Mouse (Mus musculus) frontal cortex, postnatal 10 days (tissue): Measurements from ENCODE around the gene Kit.

Source experiments
- DNase-seq, 2 experiments: peaks; one replicate each; pipeline ENCODE4 v3.0.0; 2022; ENCODE audit warnings: low spot score in 2 of 2, mixed read lengths in 1 of 2

The Kit gene

DNA sequence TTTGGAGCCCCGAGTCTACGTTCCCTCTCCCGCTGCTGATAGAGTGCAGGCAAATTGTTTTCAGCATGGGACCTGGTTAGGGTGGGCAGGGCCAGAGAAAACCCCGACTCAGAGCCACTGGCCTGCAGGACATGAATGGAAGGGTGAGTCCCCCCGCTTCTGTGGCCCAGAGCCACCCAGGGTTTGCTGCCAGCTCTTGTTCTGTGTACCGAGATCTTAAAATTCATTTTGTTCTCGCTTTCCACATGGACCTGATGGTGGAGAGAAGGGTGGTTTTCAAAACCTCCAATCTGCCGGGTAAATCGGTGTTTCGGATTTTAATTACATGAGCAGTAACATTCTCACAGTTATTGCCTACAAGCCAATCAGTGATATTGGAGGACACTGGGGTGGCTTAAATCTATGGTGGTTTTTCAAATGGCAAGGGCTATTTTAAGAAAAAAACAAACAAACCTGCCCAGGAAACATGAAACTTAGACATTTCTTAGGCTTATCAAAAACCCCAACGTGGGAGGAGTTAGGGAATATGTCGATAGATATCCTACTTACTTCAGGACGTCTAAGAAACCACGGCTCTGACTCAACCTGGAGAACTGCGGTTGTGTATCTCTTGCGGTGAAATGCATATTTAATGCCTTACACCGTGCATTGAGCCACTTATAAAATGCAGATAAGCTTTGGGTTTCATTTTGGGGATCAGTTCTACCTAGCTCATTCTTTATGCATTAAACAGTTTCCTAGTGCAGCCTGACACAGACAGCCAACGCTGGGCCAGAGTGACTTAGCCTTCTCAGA is 58.3 kb downstream of the Kit start:
- no peak for DNase-seq

DNA sequence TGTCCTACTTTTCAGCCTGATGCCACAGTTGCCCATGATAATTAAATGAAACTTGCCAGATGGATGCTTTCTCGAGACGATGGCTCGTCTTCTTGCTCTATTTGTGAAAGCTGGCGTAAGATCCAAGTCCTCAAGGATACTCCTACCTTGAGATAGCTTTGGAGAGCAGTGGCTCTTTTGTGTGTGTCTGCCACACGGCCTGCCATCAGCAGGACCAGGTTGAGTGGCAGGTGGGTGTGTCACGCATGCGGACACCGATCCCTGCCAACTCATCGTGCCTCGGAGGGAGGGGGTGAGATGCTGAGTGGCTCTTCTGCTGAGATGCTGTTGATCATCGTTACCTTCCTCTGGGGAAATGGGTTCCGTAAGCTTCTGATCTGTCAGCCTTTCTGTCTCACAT is 60.7 kb downstream of the Kit start:
- no peak for DNase-seq

DNA sequence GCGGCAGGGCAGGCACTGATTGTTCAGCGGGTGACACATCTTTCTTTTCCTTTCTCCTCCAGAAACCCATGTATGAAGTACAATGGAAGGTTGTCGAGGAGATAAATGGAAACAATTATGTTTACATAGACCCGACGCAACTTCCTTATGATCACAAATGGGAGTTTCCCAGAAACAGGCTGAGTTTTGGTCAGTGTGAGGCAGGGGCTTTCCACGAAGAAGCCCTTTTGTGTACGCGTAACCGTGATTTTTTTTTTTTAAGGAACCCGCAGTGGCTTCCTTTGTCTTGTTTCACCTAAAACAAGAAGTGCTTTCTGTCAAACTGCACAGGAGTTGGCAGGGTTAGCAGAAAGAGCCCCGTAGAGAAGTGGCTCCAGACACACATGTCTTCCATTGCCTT is 65.9 kb downstream of the Kit start:
- DNase-seq = no peak

GRCm38 (mm10) chr5:75647046-75647445 is 72.3 kb downstream of the Kit start:
- DNase-seq = no peak

- DNase-seq = no peak
Observed at GRCm38 (mm10) chr5:75650566-75650965, 75.8 kb downstream of the Kit start.

DNA sequence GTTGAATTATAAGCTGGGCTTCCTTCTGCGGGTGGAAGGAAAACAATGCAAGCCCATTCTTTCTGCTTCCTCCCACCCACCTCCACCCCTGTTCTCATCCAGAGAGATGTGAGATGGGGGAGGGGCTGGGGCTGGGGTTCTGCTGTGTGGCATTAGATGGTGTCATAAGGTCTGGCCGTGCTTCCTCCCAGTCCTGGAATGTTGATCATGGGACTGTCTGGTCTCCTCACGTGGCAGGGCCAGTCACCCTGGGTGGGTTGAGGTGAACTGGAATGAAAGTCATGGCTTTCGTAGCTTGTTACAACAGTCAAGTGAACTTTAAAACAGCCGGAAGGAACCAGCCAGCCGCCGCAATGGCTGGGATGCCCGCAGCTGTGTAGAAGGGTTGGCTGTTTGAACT is 78.7 kb downstream of the Kit start:
- no peak for DNase-seq

GRCm38 (mm10) chr5:75658575-75658974 is 83.9 kb downstream of the Kit start:
- DNase-seq = no peak

- no peak for DNase-seq
Observed at GRCm38 (mm10) chr5:75660342-75660741, 85.6 kb downstream of the Kit start.

DNA sequence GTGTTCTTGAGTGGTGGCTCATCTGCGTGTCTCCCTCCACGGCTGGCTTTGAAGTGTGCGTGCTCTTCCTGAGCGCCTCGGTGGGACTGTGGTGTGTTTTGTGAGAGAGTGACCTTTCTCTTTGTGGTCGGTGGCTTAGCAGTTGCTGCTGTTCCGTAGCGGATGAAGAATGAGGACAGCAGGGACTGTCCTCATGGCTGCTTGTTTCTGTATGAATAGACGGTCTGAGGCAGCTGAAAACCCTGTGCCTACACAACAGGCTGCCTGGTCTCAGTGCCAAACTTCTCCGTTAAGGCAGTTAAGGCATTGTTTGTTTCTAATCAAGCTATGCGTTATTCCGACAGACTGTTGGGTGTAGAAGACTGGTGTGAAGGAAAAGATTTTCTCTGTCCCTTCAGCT is 87.8 kb downstream of the Kit start:
- no peak for DNase-seq

- no peak for DNase-seq
Observed at GRCm38 (mm10) chr5:75663768-75664167, 89.1 kb downstream of the Kit start.

DNA sequence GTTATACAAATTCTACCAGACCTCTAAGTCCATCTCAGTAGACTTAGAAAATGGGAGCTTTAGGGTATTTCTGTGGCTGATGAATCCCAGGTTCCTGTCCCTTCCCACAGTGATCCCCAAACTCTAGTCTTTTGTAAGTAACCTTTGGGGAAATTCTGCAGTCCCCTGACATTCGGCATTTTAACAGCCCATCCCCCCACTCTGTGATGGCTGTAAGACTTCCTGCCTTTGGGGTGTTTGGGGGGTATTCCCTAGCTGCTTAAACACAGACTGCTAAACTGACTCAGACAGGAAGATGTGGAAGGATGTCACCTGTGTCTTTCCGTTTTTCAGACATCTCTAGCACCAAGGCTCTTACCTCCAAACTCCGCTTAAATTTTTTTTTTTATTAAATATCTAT is 92.4 kb downstream of the Kit start:
- no peak for DNase-seq

- DNase-seq = no peak
Observed at GRCm38 (mm10) chr5:75671136-75671788, 96.5 kb downstream of the Kit start.

DNA sequence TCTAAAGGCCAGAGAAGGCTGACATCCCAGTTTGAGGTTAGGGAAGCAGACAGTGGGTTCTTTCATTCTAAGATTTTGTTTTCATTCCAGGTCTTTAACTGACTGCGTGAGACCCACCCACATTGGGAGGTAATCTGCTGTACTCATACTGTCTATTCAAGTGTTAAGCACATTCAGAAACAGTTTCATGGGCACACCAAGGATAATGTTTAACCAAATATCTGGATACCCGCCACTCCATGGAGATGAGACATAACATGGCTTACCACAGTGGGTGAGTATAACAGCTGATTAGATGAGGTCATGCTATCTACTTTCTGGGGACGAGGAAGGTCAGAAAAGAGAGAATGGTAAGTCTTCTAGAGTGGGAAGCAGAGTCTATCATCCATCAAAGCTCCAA is 101.3 kb downstream of the Kit start:
- DNase-seq = no peak

DNA sequence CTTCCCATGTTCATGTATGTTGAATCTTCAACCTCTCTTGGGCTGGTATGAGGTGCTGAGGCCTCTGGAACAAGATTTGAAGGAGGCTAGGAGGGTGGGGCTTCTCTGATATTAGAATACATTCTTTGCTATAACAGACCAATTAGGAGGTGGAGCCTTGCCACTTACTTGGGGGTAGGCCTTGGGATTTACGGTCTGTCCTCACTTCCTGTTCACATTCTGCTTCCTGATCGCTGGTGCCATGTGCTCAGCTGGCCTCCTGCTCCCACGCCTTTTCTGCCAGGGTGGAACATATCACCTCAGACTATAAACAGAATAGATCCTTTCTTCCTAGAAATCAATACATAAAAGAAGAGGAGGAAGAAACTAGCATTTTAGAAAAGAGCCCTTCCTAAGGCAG is 105.2 kb downstream of the Kit start:
- DNase-seq = no peak

DNA sequence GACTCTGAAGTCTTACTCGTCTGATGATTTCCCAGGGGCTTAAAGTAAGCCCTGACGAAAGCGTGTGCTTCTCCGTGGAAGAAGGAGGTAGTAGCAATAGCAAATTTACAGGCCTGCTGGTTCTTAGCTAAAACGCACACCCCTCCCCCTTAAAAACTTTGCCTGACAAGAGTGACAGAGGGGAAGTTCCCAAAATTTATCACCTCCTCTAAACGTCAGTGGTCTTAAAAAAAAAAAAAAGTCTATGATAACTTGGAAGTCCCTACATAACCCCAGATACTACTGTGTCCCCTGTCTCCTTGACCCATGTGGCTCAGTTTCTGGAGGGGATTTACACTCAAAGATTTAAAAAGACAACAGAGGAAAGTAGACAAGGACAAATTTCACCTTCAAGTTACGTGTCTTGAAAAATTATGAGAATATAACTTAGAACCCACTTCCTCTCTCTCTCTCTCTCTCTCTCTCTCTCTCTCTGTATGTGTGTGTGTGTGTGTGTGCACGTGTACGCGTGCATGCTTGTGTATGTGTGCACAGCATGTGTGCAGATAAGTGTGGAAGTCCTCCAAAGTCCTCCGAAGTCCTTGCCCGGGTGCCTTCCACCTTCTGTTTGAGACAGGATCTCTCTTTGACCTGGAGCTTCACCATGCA is 120.6 kb downstream of the Kit start:
- DNase-seq = no peak

GRCm38 (mm10) chr5:75696960-75697359 is 122.2 kb downstream of the Kit start:
- DNase-seq = no peak

DNA sequence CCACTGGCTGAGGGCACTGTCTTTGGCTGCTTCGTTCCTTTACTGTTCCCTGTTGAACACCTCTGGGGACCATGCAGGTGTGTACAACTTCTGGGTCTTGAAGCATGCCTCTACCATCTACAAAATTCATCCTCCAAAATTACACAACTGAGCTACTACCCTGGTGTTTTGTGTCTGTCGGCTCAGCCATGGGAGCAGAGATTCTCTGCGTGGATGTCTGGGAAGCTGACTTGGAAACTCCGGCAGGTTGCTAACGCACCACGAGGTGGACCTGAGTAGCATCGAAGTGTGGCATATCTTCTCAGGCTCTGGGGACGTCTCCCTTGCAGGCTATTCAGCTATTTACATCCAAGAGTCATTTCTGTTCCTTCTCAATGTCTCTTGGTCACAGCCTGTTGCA is 123.8 kb downstream of the Kit start:
- DNase-seq = no peak

GRCm38 (mm10) chr5:75699081-75699480 is 124.4 kb downstream of the Kit start:
- no peak for DNase-seq

DNA sequence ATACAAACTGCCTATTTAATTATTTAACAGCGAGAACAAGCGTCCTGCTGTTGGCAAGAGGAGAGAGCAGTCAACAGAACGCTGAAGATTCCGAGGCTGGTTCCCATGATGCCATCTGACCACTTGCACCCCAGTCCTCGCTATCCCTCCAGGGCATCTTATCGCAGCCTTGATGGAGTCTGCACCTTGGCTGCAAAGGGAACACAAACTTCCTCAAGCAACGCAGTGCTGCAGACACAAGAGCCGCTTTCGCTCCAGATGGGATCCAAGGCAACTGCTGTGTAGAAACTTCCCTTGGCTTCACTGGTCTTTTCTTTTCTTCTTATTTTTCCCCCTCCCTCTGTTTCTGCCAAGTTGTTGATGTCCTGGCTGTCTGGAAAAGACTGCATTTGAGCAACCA is 124.8 kb downstream of the Kit start:
- no peak for DNase-seq

DNA sequence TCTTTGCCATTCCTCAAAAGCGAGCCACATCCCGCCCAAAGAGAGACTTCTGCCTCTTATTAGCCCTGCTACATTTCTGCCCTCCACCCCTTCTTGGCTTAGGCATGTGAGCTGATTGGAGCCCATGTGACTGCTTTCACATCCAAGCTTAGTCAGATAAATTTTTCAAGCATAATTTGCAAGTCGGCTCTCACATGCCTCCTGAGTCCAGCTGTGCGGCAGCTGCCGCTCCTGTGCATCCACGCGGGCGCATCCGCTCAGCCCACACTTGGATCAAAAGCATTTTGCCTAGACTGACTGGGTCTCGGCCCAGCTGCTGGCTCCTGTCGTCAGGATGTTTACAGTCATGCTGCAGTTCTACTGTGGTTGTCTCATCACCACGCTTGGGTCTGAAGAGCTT is 126.9 kb downstream of the Kit start:
- DNase-seq = no peak

GRCm38 (mm10) chr5:75702080-75702479 is 127.4 kb downstream of the Kit start:
- no peak for DNase-seq

DNA sequence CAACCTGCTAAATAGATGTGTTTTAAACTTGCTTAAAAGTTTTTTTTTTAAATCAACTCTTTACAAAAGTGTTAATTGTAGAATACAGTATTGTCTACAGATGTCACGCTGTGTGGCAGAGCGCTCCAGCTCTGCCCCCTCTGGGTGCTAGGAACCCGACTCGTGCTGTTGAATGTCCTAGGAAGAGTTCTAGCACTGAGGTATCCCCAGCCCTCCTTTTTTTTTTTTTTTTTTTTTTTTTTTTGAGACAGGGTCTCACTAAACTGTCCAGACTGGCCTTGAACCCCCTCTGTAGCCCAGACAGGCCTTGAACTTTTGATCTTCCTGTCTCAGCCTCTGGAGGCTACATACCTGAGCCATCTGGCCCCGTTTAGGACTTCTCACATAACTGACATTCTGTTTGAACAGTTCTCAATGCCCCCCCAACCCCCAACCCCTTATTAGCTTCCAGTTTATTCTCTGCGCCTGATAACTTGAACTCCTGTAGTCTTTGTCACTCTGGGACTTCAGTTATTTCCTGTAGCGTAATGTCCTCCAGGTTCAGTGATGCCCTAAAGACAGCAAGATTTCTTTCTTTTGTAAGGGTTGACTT is 130.0 kb downstream of the Kit start:
- no peak for DNase-seq

- no peak for DNase-seq
Observed at GRCm38 (mm10) chr5:75705421-75705820, 130.7 kb downstream of the Kit start.
